ENCODE assay signal across 10 mouse cellular contexts in the genomic region with DNA sequence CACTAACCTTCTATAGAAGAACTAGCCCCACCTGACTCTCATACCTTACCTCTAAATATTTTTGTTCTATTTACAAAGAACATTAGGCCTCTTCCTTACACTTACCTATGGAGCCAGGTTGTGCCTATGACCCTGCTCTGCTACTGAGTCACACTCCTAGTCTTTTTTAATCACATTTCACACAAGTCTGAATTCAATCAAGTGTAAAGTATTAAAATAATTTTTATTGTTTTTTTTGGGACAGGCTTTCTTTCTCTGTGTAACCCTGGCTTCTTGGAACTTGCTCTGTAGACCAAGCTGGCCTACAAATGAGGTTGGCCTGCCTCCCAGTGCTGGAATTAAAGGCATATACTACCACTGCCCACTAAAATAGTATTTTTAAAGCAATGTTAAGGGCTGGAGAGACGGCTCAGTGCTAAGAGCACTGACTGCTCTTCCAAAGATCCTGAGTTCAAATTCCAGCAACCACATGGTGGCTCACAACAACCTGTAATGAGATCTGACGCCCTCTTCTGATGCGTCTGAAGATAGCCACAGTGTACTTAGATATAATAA. TPM values are rescaled to one million over a fixed set of nuclear protein-coding genes. Genes with fewer than 3 reads are reported as not detected.
DNase-seq lines count a peak whose midpoint lies in the region; ATAC-seq and TF ChIP-seq lines count a peak whose summit lies in the region.
"Had no signal": no experiment of that assay in that cellular context is flagged by ENCODE, and none has a peak within 500 bp of the region (broad histone marks: within the 10 kb centered on the region; RNA-seq: fewer than 3 reads in every experiment).

No protein-coding gene starts in this region.

- H3K4me1 ChIP-seq in kidney, adult 2 months (ENCODE audit: control insufficient read depth, insufficient read depth, low read length), result peaks cover 15% of the 10 kb centered on the region
- H3K4me1 ChIP-seq in kidney, embryonic 15.5 days, result peaks cover 27% of the 10 kb centered on the region

- TF ChIP-seq CTCF in kidney, adult 2 months (conservative IDR thresholded peaks at IDR 0.05; ENCODE audit: insufficient read depth, insufficient read length, low read depth, low read length), result no peak

- H3K27ac ChIP-seq in kidney, adult 2 months (ENCODE audit: insufficient read depth, low read depth, low read length), result no peak overlapping the region
- no peak overlapping the region for H3K27ac ChIP-seq in kidney, embryonic 15.5 days
- H3K27ac ChIP-seq: forebrain, embryonic 12.5 days had no signal

- no peak for ATAC-seq in kidney, embryonic 15.5 days (replicated peaks; ENCODE audit: low FRiP score)

- H3K9ac ChIP-seq in kidney, embryonic 15.5 days, result no peak overlapping the region
- H3K9ac ChIP-seq: forebrain, embryonic 12.5 days; limb, embryonic 15.5 days had no signal

- H3K9me3 ChIP-seq in kidney, embryonic 15.5 days (replicated peaks), result no peaks in the 10 kb centered on the region
- H3K9me3 ChIP-seq: forebrain, embryonic 12.5 days; limb, embryonic 15.5 days had no signal

- H3K4me2 ChIP-seq in kidney, embryonic 15.5 days, result no peak overlapping the region
- H3K4me2 ChIP-seq: forebrain, embryonic 12.5 days; limb, embryonic 15.5 days had no signal

- H3K4me3 ChIP-seq in kidney, adult 2 months (ENCODE audit: insufficient read depth, low read depth, low read length), result no peak overlapping the region
- H3K4me3 ChIP-seq in kidney, embryonic 15.5 days (replicated peaks), result no peak overlapping the region
- H3K4me3 ChIP-seq: forebrain, embryonic 12.5 days; limb, embryonic 15.5 days had no signal

- no peaks in the 10 kb centered on the region for H3K36me3 ChIP-seq in kidney, adult 2 months (ENCODE audit: control insufficient read depth, insufficient read depth, low read length)
- peaks cover 4% of the 10 kb centered on the region; the same call in 1 of the 2 replicates for H3K36me3 ChIP-seq in kidney, embryonic 15.5 days
- H3K36me3 ChIP-seq: forebrain, embryonic 12.5 days; limb, embryonic 15.5 days had no signal

- peak; percentile 48 to 54 for DNase-seq in cerebellum, adult 18-20 months
- DNase-seq in cerebellum, postnatal 4 days (ENCODE audit: low spot score in 2 of 2), result no peak
- DNase-seq in kidney, adult 2 months, result peak; percentile 44
- DNase-seq in right cerebral cortex, adult 18-20 months, result peak; percentile 19
- DNase-seq in right cerebral cortex, postnatal 14 days, result no peak
- peak; percentile 30 to 41 for DNase-seq in kidney, postnatal 25 days
- no peak for DNase-seq in c-Kit-positive CD71-positive TER-119-positive erythroid progenitor cells, embryonic 14.5 days (ENCODE audit: low spot score)

- WGBS in kidney, adult 2 months, result 41% methylated on average over 3 of the region's 3 CpGs
- 86% methylated on average over 3 of the region's 3 CpGs for whole genome bisulfite sequencing in kidney, embryonic 15.5 days

- TF ChIP-seq POLR2A in kidney, adult 2 months (IDR thresholded peaks at IDR 0.05; ENCODE audit: low read depth, low read length), result no peak

- H3K27me3 ChIP-seq in kidney, adult 2 months (replicated peaks; ENCODE audit: control insufficient read depth, insufficient read depth, low read length), result no peaks in the 10 kb centered on the region
- no peaks in the 10 kb centered on the region for H3K27me3 ChIP-seq in kidney, embryonic 15.5 days
- H3K27me3 ChIP-seq: forebrain, embryonic 12.5 days; limb, embryonic 15.5 days had no signal

RNA-seq across cellular contexts. Expression of gene Pafah1b1, which starts 8.4 kb away (rescaled TPM):
- polyA plus RNA-seq in kidney, adult 2 months (2012; rRNA removed), result 20.5 and 26.7 TPM in 2 replicates
- 42.0 and 50.1 TPM in 2 replicates for polyA plus RNA-seq in kidney, embryonic 15.5 days (2015; fragmentation: Nextera tagmentation; extraction: Ambion mirVana)

RNA-seq across cellular contexts. Expression of gene Mettl16, which starts 54.6 kb away (rescaled TPM):
- 3.2 and 3.8 TPM in 2 replicates for polyA plus RNA-seq in kidney, adult 2 months (2012; rRNA removed)
- polyA plus RNA-seq in kidney, embryonic 15.5 days (2015; fragmentation: Nextera tagmentation; extraction: Ambion mirVana), result 54.8 and 55.4 TPM in 2 replicates

Comparison
In these comparisons a context has a peak if more than half of its experiments do, and no peak if none do; other contexts are left out.
1. DNase-seq: peak in cerebellum, adult 18-20 months (2 of 2), kidney, adult 2 months (single experiment), right cerebral cortex, adult 18-20 months (single experiment) and kidney, postnatal 25 days (2 of 2); none in cerebellum, postnatal 4 days (0 of 2), right cerebral cortex, postnatal 14 days (single experiment) and c-Kit-positive CD71-positive TER-119-positive erythroid progenitor cells, embryonic 14.5 days (single experiment).
2. RNA of gene Mettl16, which starts 54.6 kb away (polyA plus RNA-seq): 54.8 to 55.4 TPM in kidney, embryonic 15.5 days; 3.2 to 3.8 TPM in kidney, adult 2 months; every median in the first group is over 10 times any median in the second.